In genomic region chr9:119208998-119209397, GRCm38 (mm10) we compare ENCODE assay signal across 38 mouse cellular contexts. TPM values are rescaled to one million over a fixed set of nuclear protein-coding genes. Genes with fewer than 3 reads are reported as not detected.
"Had no signal": no experiment of that assay in that cellular context is flagged by ENCODE, and none has a peak within 500 bp of the region (broad histone marks: within the 10 kb centered on the region; RNA-seq: fewer than 3 reads in every experiment).

TSS of gene Slc22a13 (minus strand) at chr9:119209098.

- H3K4me2 ChIP-seq: heart, embryonic 11.5 days; heart, embryonic 12.5 days; heart, embryonic 13.5 days; heart, embryonic 15.5 days; hindbrain, embryonic 12.5 days; hindbrain, embryonic 13.5 days; hindbrain, embryonic 14.5 days; hindbrain, embryonic 15.5 days; intestine, embryonic 15.5 days; kidney, embryonic 15.5 days had no signal

- DNase-seq: heart, adult 2 months; heart, postnatal 10 days; heart, postnatal 14 days; heart, postnatal 36 days; heart, postnatal 4 days; kidney, adult 11 months; kidney, adult 18-20 months; kidney, adult 8-10 months; kidney, adult 9 months; kidney, postnatal 10 days; kidney, postnatal 25 days; kidney, postnatal 36 days; layer of hippocampus, adult 9-11 months; layer of hippocampus, postnatal 36 days had no signal

- H3K4me1 ChIP-seq: heart, embryonic 10.5 days; heart, embryonic 12.5 days; heart, embryonic 13.5 days; heart, embryonic 15.5 days; hindbrain, embryonic 10.5 days; hindbrain, embryonic 12.5 days; hindbrain, embryonic 13.5 days; hindbrain, embryonic 15.5 days; intestine, embryonic 15.5 days had no signal

- H3K36me3 ChIP-seq: heart, embryonic 10.5 days; heart, embryonic 12.5 days; heart, embryonic 13.5 days; heart, embryonic 15.5 days; hindbrain, embryonic 10.5 days; hindbrain, embryonic 12.5 days; hindbrain, embryonic 13.5 days; hindbrain, embryonic 15.5 days; intestine, embryonic 15.5 days; kidney, embryonic 15.5 days had no signal

- H3K27me3 ChIP-seq: heart, embryonic 12.5 days; heart, embryonic 13.5 days; heart, embryonic 15.5 days; hindbrain, embryonic 12.5 days; hindbrain, embryonic 13.5 days; hindbrain, embryonic 15.5 days; intestine, embryonic 15.5 days; kidney, embryonic 15.5 days had no signal

- H3K27ac ChIP-seq: heart, adult 2 months; heart, embryonic 10.5 days; heart, embryonic 13.5 days; heart, embryonic 15.5 days; hindbrain, embryonic 10.5 days; hindbrain, embryonic 12.5 days; hindbrain, embryonic 13.5 days; hindbrain, embryonic 14.5 days; hindbrain, embryonic 15.5 days; hindbrain, postnatal 0 days; intestine, embryonic 15.5 days; layer of hippocampus, adult 2 months; left cerebral cortex, adult 2 months had no signal

- H3K9me3 ChIP-seq: heart, embryonic 10.5 days; heart, embryonic 15.5 days; hindbrain, embryonic 15.5 days; intestine, embryonic 15.5 days had no signal

- H3K9ac ChIP-seq: heart, embryonic 12.5 days; heart, embryonic 13.5 days; heart, embryonic 15.5 days; hindbrain, embryonic 12.5 days; hindbrain, embryonic 13.5 days; hindbrain, embryonic 14.5 days; hindbrain, embryonic 15.5 days; intestine, embryonic 15.5 days; kidney, embryonic 15.5 days had no signal

- ATAC-seq: hindbrain, embryonic 16.5 days; hindbrain, postnatal 0 days; inflammation-experienced regulatory T-cells, adult 6 months; intestine, embryonic 15.5 days; intestine, embryonic 16.5 days; intestine, postnatal 0 days had no signal

- H3K4me3 ChIP-seq: heart, adult 2 months; heart, embryonic 10.5 days; heart, embryonic 12.5 days; heart, embryonic 13.5 days; heart, embryonic 15.5 days; hindbrain, embryonic 10.5 days; hindbrain, embryonic 12.5 days; hindbrain, embryonic 13.5 days; hindbrain, embryonic 15.5 days; intestine, embryonic 15.5 days; kidney, embryonic 15.5 days; layer of hippocampus, adult 2 months; left cerebral cortex, adult 2 months had no signal

RNA-seq across cellular contexts. Expression of gene Slc22a13, which starts in this region (rescaled TPM):
- polyA plus RNA-seq: heart, embryonic 10.5 days; heart, embryonic 11.5 days; heart, embryonic 12.5 days; heart, embryonic 13.5 days; heart, embryonic 14.5 days; heart, embryonic 15.5 days; heart, embryonic 16.5 days; heart, postnatal 0 days; hindbrain, embryonic 10.5 days; hindbrain, embryonic 11.5 days; hindbrain, embryonic 13.5 days; hindbrain, embryonic 14.5 days; hindbrain, embryonic 15.5 days; hindbrain, embryonic 16.5 days; hindbrain, postnatal 0 days; inflammation-experienced regulatory T-cells, adult 6 months; intestine, embryonic 14.5 days; intestine, embryonic 15.5 days; intestine, embryonic 16.5 days; intestine, postnatal 0 days had no signal
